In the genomic region with DNA sequence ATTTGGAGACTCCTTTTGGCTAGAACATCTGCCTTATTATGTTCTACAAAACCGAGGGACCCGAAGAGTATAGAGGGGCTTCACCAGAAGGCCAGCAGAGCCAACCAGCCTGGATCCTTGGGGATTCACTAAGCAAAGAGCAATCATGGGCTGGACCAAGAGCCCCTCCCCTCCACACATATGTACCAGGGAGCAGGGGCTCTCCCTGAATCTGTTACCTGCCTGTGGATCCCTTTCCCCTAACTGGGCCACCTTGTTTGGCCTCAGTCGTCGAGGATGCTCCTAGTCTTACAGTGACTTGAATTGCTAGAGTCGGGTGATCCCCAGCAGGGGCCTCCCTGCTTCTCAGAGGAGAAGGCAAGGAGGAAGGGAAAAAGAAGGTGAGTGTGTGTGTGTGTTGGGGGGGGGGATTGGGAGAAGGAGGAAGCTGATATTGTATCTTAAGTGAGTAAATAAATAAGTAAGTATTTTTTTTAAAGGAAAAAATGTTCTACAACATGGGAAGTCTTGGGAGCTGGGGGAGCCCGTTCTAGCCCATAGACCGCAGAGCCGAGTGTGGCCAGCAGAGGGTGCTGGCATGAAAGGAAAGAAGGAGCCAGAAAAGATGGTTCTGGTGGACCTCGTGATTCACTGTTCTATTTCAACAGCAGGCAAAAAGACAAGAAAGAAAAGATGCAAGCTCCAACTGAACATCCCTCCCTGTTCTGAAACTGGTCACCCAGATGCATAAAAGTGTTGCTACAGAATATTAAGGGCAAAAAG, we compare ENCODE assay signal across 8 mouse cellular contexts. TPM values are rescaled to one million over a fixed set of nuclear protein-coding genes. Genes with fewer than 3 reads are reported as not detected.
DNase-seq lines count a peak whose midpoint lies in the region; ATAC-seq and TF ChIP-seq lines count a peak whose summit lies in the region.

No protein-coding gene starts in this region.

- 26% methylated on average over 9 of the region's 9 CpGs for WGBS in liver, adult 2 months
- 24% methylated on average over 9 of the region's 9 CpGs for WGBS in liver, embryonic 11.5 days
- 26% methylated on average over 9 of the region's 9 CpGs for WGBS in intestine, embryonic 16.5 days
- WGBS in olfactory bulb, adult 2 months = 31% methylated on average over 9 of the region's 9 CpGs

- no peak for TF ChIP-seq POLR2A in liver, adult 2 months (IDR thresholded peaks at IDR 0.05; ENCODE audit: extremely low read depth, insufficient read depth, low read length)
- TF ChIP-seq POLR2A in olfactory bulb, adult 2 months (IDR thresholded peaks at IDR 0.05; ENCODE audit: insufficient read depth, low read depth, low read length) = no peak

- no peaks in the 10 kb centered on the region for H3K27me3 ChIP-seq in liver, adult 2 months (ENCODE audit: control insufficient read depth, insufficient read depth, low read length)
- H3K27me3 ChIP-seq in liver, embryonic 11.5 days (replicated peaks; ENCODE audit: control insufficient read depth, insufficient read depth, low read length) = no peaks in the 10 kb centered on the region
- no peaks in the 10 kb centered on the region for H3K27me3 ChIP-seq in intestine, embryonic 16.5 days (replicated peaks; ENCODE audit: control insufficient read depth, insufficient read depth, low read length)

- peak; percentile 91 for TF ChIP-seq CTCF in liver, adult 2 months (IDR thresholded peaks at IDR 0.05; ENCODE audit: low read depth, low read length)
- TF ChIP-seq CTCF in olfactory bulb, adult 2 months (IDR thresholded peaks at IDR 0.05; ENCODE audit: insufficient read depth, low read depth, low read length) = peak; percentile 73

- no peak overlapping the region for H3K4me2 ChIP-seq in liver, embryonic 11.5 days
- H3K4me2 ChIP-seq in intestine, embryonic 16.5 days (ENCODE audit: low read depth, low read length) = no peak overlapping the region

- H3K9ac ChIP-seq in liver, adult 2 months (ENCODE audit: low read depth, low read length) = no peak overlapping the region
- H3K9ac ChIP-seq in liver, embryonic 11.5 days (ENCODE audit: low read depth, low read length) = no peak overlapping the region
- no peak overlapping the region for H3K9ac ChIP-seq in intestine, embryonic 16.5 days (ENCODE audit: low read depth, low read length)

- H3K36me3 ChIP-seq in liver, adult 2 months (ENCODE audit: control insufficient read depth, insufficient read depth, low read length) = no peaks in the 10 kb centered on the region
- no peaks in the 10 kb centered on the region for H3K36me3 ChIP-seq in liver, embryonic 11.5 days (ENCODE audit: control insufficient read depth, insufficient read depth, low read length)
- H3K36me3 ChIP-seq in intestine, embryonic 16.5 days (ENCODE audit: control insufficient read depth, insufficient read depth, low read length) = no peaks in the 10 kb centered on the region

- intact Hi-C loops in left cerebral cortex, postnatal 14 days (cut with DNase I) = no loop called here

- ATAC-seq in liver, embryonic 11.5 days (replicated peaks; ENCODE audit: low FRiP score) = no peak
- ATAC-seq in intestine, embryonic 16.5 days = 0 out of 2 replicates have a peak, but pooled peaks have one; percentile 33

- peak; percentile 22 for DNase-seq in liver, adult 2 months (ENCODE audit: extremely low read depth, low read depth, low spot score)
- no peak for DNase-seq in liver, embryonic 11.5 days (ENCODE audit: low spot score)
- peak; percentile 15 for DNase-seq in cerebellum, adult 11 months
- DNase-seq in frontal cortex, adult 2 months (ENCODE audit: extremely low spot score in 1 of 2, low spot score in 1 of 2) = peak; percentile 44 to 88
- peak; percentile 73 to 84 for DNase-seq in left cerebral cortex, postnatal 14 days (ENCODE audit: low spot score in 2 of 2)
- peak; percentile 45 for DNase-seq in thymus, postnatal 0 days (ENCODE audit: low spot score)

- H3K4me1 ChIP-seq in liver, adult 2 months (ENCODE audit: control insufficient read depth, insufficient read depth, low read length) = no peaks in the 10 kb centered on the region
- no peaks in the 10 kb centered on the region for H3K4me1 ChIP-seq in liver, embryonic 11.5 days (replicated peaks; ENCODE audit: control insufficient read depth, insufficient read depth, low read length)
- peaks cover 3% of the 10 kb centered on the region for H3K4me1 ChIP-seq in intestine, embryonic 16.5 days (ENCODE audit: control insufficient read depth, insufficient read depth, low read length)
- no peaks in the 10 kb centered on the region for H3K4me1 ChIP-seq in olfactory bulb, adult 2 months (ENCODE audit: control insufficient read depth, insufficient read depth, low read length)

- H3K79me2 ChIP-seq in liver, adult 2 months (ENCODE audit: control insufficient read depth, insufficient read depth, low read length) = no peaks in the 10 kb centered on the region

- no peak overlapping the region for H3K27ac ChIP-seq in liver, adult 2 months (replicated peaks; ENCODE audit: insufficient read depth, low read depth, low read length)
- H3K27ac ChIP-seq in liver, embryonic 11.5 days (ENCODE audit: low read depth, low read length) = no peak overlapping the region
- no peak overlapping the region for H3K27ac ChIP-seq in intestine, embryonic 16.5 days (ENCODE audit: low read length)
- no peak overlapping the region for H3K27ac ChIP-seq in olfactory bulb, adult 2 months (ENCODE audit: insufficient read depth, low read depth, low read length)

- H3K9me3 ChIP-seq in liver, embryonic 11.5 days (ENCODE audit: control insufficient read depth, low read length) = no peaks in the 10 kb centered on the region
- H3K9me3 ChIP-seq in intestine, embryonic 16.5 days (ENCODE audit: control insufficient read depth, low read length) = no peaks in the 10 kb centered on the region

- H3K4me3 ChIP-seq in liver, adult 2 months (ENCODE audit: insufficient read depth, low read depth, low read length) = no peak overlapping the region
- no peak overlapping the region for H3K4me3 ChIP-seq in liver, embryonic 11.5 days (ENCODE audit: low read depth, low read length)
- no peak overlapping the region for H3K4me3 ChIP-seq in intestine, embryonic 16.5 days (ENCODE audit: low read length)
- H3K4me3 ChIP-seq in olfactory bulb, adult 2 months (ENCODE audit: insufficient read depth, low read depth, low read length) = no peak overlapping the region

RNA-seq across cellular contexts. Expression of a gene that starts 7.8 kb away (rescaled TPM):
- 15.8 and 18.5 TPM in 2 replicates for total RNA-seq in liver, adult 2 months (2014; rRNA removed)
- 1.8 and 2.4 TPM in 2 replicates for polyA plus RNA-seq in liver, adult 2 months (2012; rRNA removed)
- polyA plus RNA-seq in liver, embryonic 11.5 days (2014; fragmentation: Nextera tagmentation; extraction: Ambion mirVana) = 44.6 and 47.2 TPM in 2 replicates
- polyA plus RNA-seq in frontal cortex, adult 2 months (2012; rRNA removed) = 7.0 and 8.5 TPM in 2 replicates
- 110 and 116 TPM in 2 replicates for polyA plus RNA-seq in intestine, embryonic 16.5 days (2015; fragmentation: Nextera tagmentation; extraction: Ambion mirVana)
- total RNA-seq in left cerebral cortex, postnatal 14 days (2021) = 1 to 10 TPM; 6.8 to 8.0 TPM
- not detected in 2 replicates for polyA plus RNA-seq in olfactory bulb, adult 2 months (2012; ENCODE audit: insufficient read depth, insufficient read length, low replicate concordance, missing spikeins)
- polyA plus RNA-seq in thymus, postnatal 0 days (2015; fragmentation: Nextera tagmentation; extraction: Ambion mirVana) = 55.3 and 73.6 TPM in 2 replicates
